Mouse (Mus musculus): ENCODE data around the gene Gm21762. TPM values are rescaled to one million over a fixed set of nuclear protein-coding genes. Genes with fewer than 3 reads are reported as not detected.
"Not testable (repeated sequence)": the region's sequence is repeated elsewhere in the genome, so short reads cannot be mapped to it uniquely, and the experiment has no call there.

The Gm21762 gene
- polyA plus RNA-seq, 1 experiment = not detected

DNA sequence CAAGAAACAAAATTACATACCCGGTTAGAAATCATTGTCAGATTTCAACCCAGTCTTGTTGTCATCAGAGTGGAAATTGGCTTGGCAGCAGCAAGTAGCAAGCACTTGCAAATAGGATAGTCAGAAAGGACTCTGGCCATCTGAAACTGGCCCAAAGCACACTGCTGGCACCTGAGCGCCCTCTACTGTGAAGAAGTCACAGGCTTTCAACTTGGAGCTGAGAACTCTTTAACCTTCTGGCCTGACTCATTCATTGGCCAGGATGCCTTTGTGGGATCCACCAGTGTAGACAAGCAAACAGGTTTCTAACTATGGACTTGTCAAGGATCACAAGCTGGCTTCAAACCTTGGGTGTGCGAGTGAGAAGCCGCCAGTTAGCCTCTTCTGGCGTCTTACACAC, 47.4 kb downstream of the Gm21762 start:
- H3K4me2 ChIP-seq (ENCODE audit: low read depth); H3ac ChIP-seq (ENCODE audit: control insufficient read depth, insufficient read length); H3K79me2 ChIP-seq (ENCODE audit: control insufficient read depth, insufficient read depth); H3K4me3 ChIP-seq; H3K36me3 ChIP-seq (ENCODE audit: control insufficient read depth, insufficient read depth); H3K27me3 ChIP-seq (ENCODE audit: control insufficient read depth, insufficient read depth, insufficient read length): not testable (repeated sequence)

Other genes starting within 250 kb of the Gm21762 start
- gene Gm36079, start 188.9 kb downstream of the Gm21762 start, polyA plus RNA-seq (2012; fragmentation: generic; extraction: Trizol) = not detected
- gene Gm21188, start 163.8 kb downstream of the Gm21762 start, polyA plus RNA-seq (2012; fragmentation: generic; extraction: Trizol) = not detected
- gene Gm20767, start 75.7 kb downstream of the Gm21762 start, polyA plus RNA-seq (2012; fragmentation: generic; extraction: Trizol) = not detected
- not detected for gene Gm21818, start 43.5 kb downstream of the Gm21762 start, polyA plus RNA-seq (2012; fragmentation: generic; extraction: Trizol)
- not detected for gene Gm21731, start 23.2 kb upstream of the Gm21762 start, polyA plus RNA-seq (2012; fragmentation: generic; extraction: Trizol)
- gene AF067061, start 47.2 kb upstream of the Gm21762 start, polyA plus RNA-seq (2012; fragmentation: generic; extraction: Trizol) = not detected
- gene BC147527, start 84.4 kb upstream of the Gm21762 start, polyA plus RNA-seq (2012; fragmentation: generic; extraction: Trizol) = not detected
- not detected for gene Tcstv3, start 100.9 kb upstream of the Gm21762 start, polyA plus RNA-seq (2012; fragmentation: generic; extraction: Trizol)